Mouse (Mus musculus): ENCODE data around the gene Bag3.

- TF ChIP-seq CTCF (IDR thresholded peaks at IDR 0.05; ENCODE audit: low read depth, low read length) (no peak), POLR2AphosphoS5 (IDR thresholded peaks at IDR 0.05; ENCODE audit: insufficient replicate concordance, low read depth, low read length) (no peak), GATA1 (IDR thresholded peaks at IDR 0.05; ENCODE audit: borderline replicate concordance, low read length) (no peak), GATA2 (IDR thresholded peaks at IDR 0.05; ENCODE audit: borderline replicate concordance, low read depth, low read length) (no peak)
Measured at GRCm38 (mm10) chr7:128538769-128539168, 15.4 kb downstream of the Bag3 start.
